Mouse (Mus musculus) liver, embryonic 16.5 days (tissue): ENCODE results near the gene Zfp672. TPM values are rescaled to one million over a fixed set of nuclear protein-coding genes. Genes with fewer than 3 reads are reported as not detected.
"Not testable (repeated sequence)": the region's sequence is repeated elsewhere in the genome, so short reads cannot be mapped to it uniquely, and the experiment has no call there.

Experiments
- ATAC-seq: fragments of 200-750 bp; cut with Nextera tagmentation; 2 replicates; pipeline ENCODE4 v1.8.0; 2017; ENCODE audit warnings: low read depth, mild to moderate bottlenecking, moderate number of reproducible peaks, moderate library complexity
- H3K27ac ChIP-seq: fragments of 300-500 bp; sonication (generic); 2 replicates; pipeline ENCODE4 v1.5.1; 2014; ENCODE audit warnings: mild to moderate bottlenecking, low read length
- H3K27me3 ChIP-seq: fragments of 300-500 bp; sonication (generic); 2 replicates; pipeline ENCODE4 v1.6.1; 2014; ENCODE audit warnings: low read depth, low read length, mixed read lengths; ENCODE audit not compliant: control insufficient read depth, insufficient read depth
- H3K36me3 ChIP-seq: fragments of 300-500 bp; sonication (generic); 2 replicates; pipeline ENCODE4 v1.6.1; 2014; ENCODE audit warnings: mild to moderate bottlenecking; ENCODE audit not compliant: control insufficient read depth, insufficient read depth
- H3K4me1 ChIP-seq: fragments of 300-500 bp; sonication (generic); 2 replicates; pipeline ENCODE4 v1.6.1; 2014; ENCODE audit warnings: low read depth, low read length, mixed read lengths; ENCODE audit not compliant: control insufficient read depth
- H3K4me2 ChIP-seq: fragments of 300-500 bp; sonication (generic); 2 replicates; pipeline ENCODE4 v1.6.1; 2014; ENCODE audit warnings: low read depth, low read length, mixed read lengths
- H3K4me3 ChIP-seq: fragments of 300-500 bp; sonication (generic); 2 replicates; pipeline ENCODE4 v1.5.1; 2014; ENCODE audit warnings: low read depth, mild to moderate bottlenecking, low read length
- H3K9ac ChIP-seq: fragments of 300-500 bp; sonication (generic); 2 replicates; pipeline ENCODE4 v1.6.1; 2014; ENCODE audit warnings: low read depth, low read length
- H3K9me3 ChIP-seq: fragments of 300-500 bp; sonication (generic); replicated peaks from 2 replicates; pipeline ENCODE4 v1.6.1; 2016; ENCODE audit warnings: low read length; ENCODE audit not compliant: control insufficient read depth
- WGBS: fragments of 180-500 bp; shearing (Covaris S2); extraction: QIAGEN DNeasy Blood & Tissue Kit; methylation state at CpG from one replicate; pipeline ENCODE4 v1.1.7; 2014; ENCODE audit not compliant: insufficient replicate concordance; 5-methylcytosine and 5-hydroxymethylcytosine counted together
- polyA plus RNA-seq: library from polyadenylated mRNA; unstranded; fragments of >200 nt; fragmentation: Nextera tagmentation; extraction: Ambion mirVana; gene quantifications from 2 replicates; pipeline ENCODE4 v1.2.1, GENCODE M21; 2015

Zfp672 gene
- polyA plus RNA-seq, result 33.8 and 36.6 TPM in 2 replicates

GRCm38 (mm10) chr11:58330276-58331148 lies at the start of gene Zfp672, which contains the start of gene Sh3bp5l:
Gene Zfp672, minus strand, starts transcription at chr11:58330339.
Gene Sh3bp5l, plus strand, starts transcription at chr11:58330724.
- under 1% methylated on average over 52 of the region's 52 CpGs for WGBS
- H3K36me3 ChIP-seq, result peaks cover 15% of the 10 kb centered on the region
- H3K27me3 ChIP-seq, result no peaks in the 10 kb centered on the region

DNA sequence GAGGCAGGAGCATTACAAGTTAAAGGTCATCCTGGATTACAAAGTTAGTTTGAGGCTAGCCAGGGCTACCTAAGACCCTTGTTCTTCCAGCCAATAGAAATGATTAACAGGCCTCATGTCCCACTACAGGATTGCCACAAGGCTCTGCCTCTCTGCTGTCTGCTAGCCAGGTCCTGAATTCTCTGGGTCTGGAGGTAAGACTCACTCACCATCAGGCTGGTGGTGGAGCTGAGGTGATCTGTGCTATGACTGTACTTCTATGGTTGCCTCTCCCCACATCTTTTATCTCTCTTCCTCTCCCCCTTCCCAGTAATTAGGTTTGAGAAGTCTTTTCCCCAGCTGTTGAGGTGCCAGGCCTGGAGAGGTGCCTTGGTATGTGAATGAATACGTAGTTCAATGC lies 49.4 kb upstream of the Zfp672 start:
- Histone ChIP-seq H3K27ac (no peak overlapping the region), H3K9ac (no peak overlapping the region), H3K27me3 (no peaks in the 10 kb centered on the region), H3K4me1 (no peaks in the 10 kb centered on the region; the same call in 1 of the 2 replicates), H3K36me3 (no peaks in the 10 kb centered on the region), H3K4me3 (no peak overlapping the region), H3K9me3 (no peaks in the 10 kb centered on the region), H3K4me2 (no peak overlapping the region)
- WGBS, result 68% methylated on average over 1 of the region's 1 CpGs
- ATAC-seq, result no peak

More at GRCm38 (mm10) chr11:58330276-58331148, at the start of gene Zfp672, which contains the start of gene Sh3bp5l:
- Histone ChIP-seq H3K4me2 (peak within 1 kb of the TSS; percentile 90), H3K27ac (peak within 1 kb of the TSS; percentile 91), H3K4me1 (peaks cover 35% of the 10 kb centered on the region), H3K9ac (peak within 1 kb of the TSS; percentile 91), H3K9me3 (peaks cover 3% of the 10 kb centered on the region; the same call in 1 of the 2 replicates), H3K4me3 (peak within 1 kb of the TSS; percentile 93)
- ATAC-seq, result peak; percentile 88

DNA sequence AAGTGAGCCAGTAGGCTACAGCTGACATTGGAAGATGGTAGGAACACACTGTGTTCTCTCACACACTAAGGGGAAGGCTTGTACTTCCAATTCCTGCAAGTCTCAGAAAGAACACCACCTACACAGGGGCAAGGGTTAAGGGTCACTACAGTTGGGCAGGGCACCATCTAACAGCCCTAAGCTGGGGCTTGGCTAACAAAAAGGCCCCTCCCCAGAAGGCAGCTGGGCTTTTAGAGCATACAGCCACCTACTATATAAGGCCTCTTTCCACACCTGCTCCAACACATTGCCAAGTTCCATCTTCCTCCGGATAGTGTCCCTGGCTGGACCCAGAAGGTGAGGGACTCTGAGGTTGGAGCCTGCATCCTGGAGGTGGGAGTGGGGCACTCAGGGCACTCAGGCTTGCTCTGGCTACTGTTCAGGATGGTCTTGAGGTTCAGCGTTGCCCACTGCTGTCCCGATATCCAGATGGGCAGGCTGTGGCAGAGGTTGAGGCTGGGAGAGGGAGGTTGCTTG lies 48.7 kb upstream of the Zfp672 start, which contains the start of gene Lypd8:
Gene Lypd8, plus strand, starts transcription at position 281 of the 516 bp plus-strand sequence.
- no peaks in the 10 kb centered on the region; the same call in 1 of the 2 replicates for H3K4me1 ChIP-seq
- no peaks in the 10 kb centered on the region for H3K9me3 ChIP-seq
- no peak within 1 kb of the TSS for H3K4me2 ChIP-seq
- WGBS, result 65% methylated on average over 3 of the region's 3 CpGs
- ATAC-seq, result no peak
- H3K36me3 ChIP-seq, result no peaks in the 10 kb centered on the region
- H3K27me3 ChIP-seq, result no peaks in the 10 kb centered on the region
- no peak within 1 kb of the TSS for H3K9ac ChIP-seq
- no peak within 1 kb of the TSS for H3K4me3 ChIP-seq
- no peak within 1 kb of the TSS for H3K27ac ChIP-seq

DNA sequence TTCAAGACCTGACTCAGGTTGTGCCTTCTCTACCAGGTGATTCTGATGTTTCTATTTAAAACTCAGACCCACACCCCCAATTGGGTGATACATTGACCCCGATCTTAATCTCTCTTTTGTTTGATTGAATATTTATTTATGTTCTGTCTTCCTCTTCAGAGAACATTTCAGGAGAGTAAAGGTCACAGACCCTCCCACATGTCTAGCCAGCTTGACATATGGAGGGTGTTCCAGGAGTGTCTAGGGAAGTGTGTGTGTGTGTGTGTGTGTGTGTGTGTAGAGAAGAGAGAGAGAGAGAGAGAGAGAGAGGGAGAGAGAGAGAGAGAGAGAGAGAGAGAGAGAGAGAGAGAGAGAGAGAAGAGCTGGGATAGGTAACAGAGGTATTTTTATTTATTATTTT lies 47.5 kb upstream of the Zfp672 start:
- H3K9ac ChIP-seq, result no peak overlapping the region
- H3K9me3 ChIP-seq, result no peaks in the 10 kb centered on the region
- H3K27ac ChIP-seq, result no peak overlapping the region
- WGBS, result 43% methylated on average over 1 of the region's 1 CpGs
- no peaks in the 10 kb centered on the region for H3K27me3 ChIP-seq
- no peak overlapping the region for H3K4me3 ChIP-seq
- no peak overlapping the region for H3K4me2 ChIP-seq
- no peaks in the 10 kb centered on the region; the same call in 1 of the 2 replicates for H3K4me1 ChIP-seq
- no peaks in the 10 kb centered on the region for H3K36me3 ChIP-seq
- no peak for ATAC-seq

GRCm38 (mm10) chr11:58377273-58377672 lies 47.1 kb upstream of the Zfp672 start:
- Histone ChIP-seq H3K9me3 (no peaks in the 10 kb centered on the region), H3K4me2 (no peak overlapping the region), H3K9ac (no peak overlapping the region), H3K36me3 (no peaks in the 10 kb centered on the region), H3K27ac (no peak overlapping the region), H3K27me3 (no peaks in the 10 kb centered on the region), H3K4me1 (no peaks in the 10 kb centered on the region; the same call in 1 of the 2 replicates), H3K4me3 (no peak overlapping the region)
- no peak for ATAC-seq
- WGBS, result 66% methylated on average over 2 of the region's 2 CpGs

GRCm38 (mm10) chr11:58366191-58366590 lies 36.1 kb upstream of the Zfp672 start:
- no CpG with 5 or more reads among the region's 6 CpGs for WGBS
- not testable (repeated sequence) for H3K4me3 ChIP-seq, H3K27me3 ChIP-seq, H3K9ac ChIP-seq, H3K4me1 ChIP-seq, H3K36me3 ChIP-seq, ATAC-seq, H3K4me2 ChIP-seq, H3K27ac ChIP-seq, H3K9me3 ChIP-seq

- Histone ChIP-seq H3K4me3 (no peak overlapping the region), H3K27me3 (no peaks in the 10 kb centered on the region), H3K9ac (no peak overlapping the region), H3K9me3 (no peaks in the 10 kb centered on the region), H3K27ac (no peak overlapping the region), H3K4me1 (no peaks in the 10 kb centered on the region), H3K4me2 (no peak overlapping the region), H3K36me3 (no peaks in the 10 kb centered on the region)
- no peak for ATAC-seq
- 60% methylated on average over 3 of the region's 3 CpGs for WGBS
Observed at GRCm38 (mm10) chr11:58364454-58364853, 34.3 kb upstream of the Zfp672 start.

DNA sequence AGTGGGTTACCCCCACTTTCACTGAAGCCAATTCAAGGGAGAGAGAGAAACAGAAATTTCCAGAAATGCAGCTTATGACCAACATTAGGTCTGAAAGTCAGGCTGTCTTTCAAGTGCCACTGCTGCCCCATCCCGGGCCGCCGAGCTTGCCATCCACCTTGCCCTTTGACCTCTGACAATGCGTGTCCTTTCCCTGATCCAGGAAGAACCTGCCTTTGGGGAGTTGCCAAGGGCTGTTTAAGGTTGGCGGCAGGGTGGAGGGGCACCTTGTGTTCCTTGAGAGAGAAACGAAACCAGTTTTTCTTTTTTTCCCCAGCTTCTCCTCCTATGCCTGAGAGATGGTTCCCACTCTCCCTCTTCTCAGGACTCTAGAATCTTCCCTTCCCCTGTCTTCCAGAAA lies 32.4 kb upstream of the Zfp672 start:
- not testable (repeated sequence) for ATAC-seq, H3K27ac ChIP-seq, H3K27me3 ChIP-seq, H3K4me2 ChIP-seq, H3K9ac ChIP-seq, H3K4me1 ChIP-seq, H3K36me3 ChIP-seq, H3K4me3 ChIP-seq, H3K9me3 ChIP-seq
- WGBS, result no CpG with 5 or more reads among the region's 6 CpGs
